Mouse (Mus musculus) forebrain, embryonic 13.5 days (tissue): ENCODE results near the gene Aim2. TPM values are rescaled to one million over a fixed set of nuclear protein-coding genes. Genes with fewer than 3 reads are reported as not detected.
"Not testable (repeated sequence)": the region's sequence is repeated elsewhere in the genome, so short reads cannot be mapped to it uniquely, and the experiment has no call there.

Experiments used
- ATAC-seq: fragments of 200-750 bp; cut with Nextera tagmentation; 2 replicates; pipeline ENCODE4 v1.8.0; 2017
- H3K27ac ChIP-seq: fragments of 300-500 bp; sonication (generic); 2 replicates; pipeline ENCODE4 v1.5.1; 2015; ENCODE audit warnings: inconsistent platforms, mild to moderate bottlenecking, moderate library complexity
- H3K27me3 ChIP-seq: fragments of 300-500 bp; sonication (generic); 2 replicates; pipeline ENCODE4 v1.6.1; 2015; ENCODE audit warnings: mild to moderate bottlenecking, inconsistent platforms
- H3K36me3 ChIP-seq: fragments of 300-500 bp; sonication (generic); 2 replicates; pipeline ENCODE4 v1.6.1; 2015; ENCODE audit warnings: mild to moderate bottlenecking, inconsistent platforms; ENCODE audit not compliant: poor library complexity, severe bottlenecking
- H3K4me1 ChIP-seq: fragments of 300-500 bp; sonication (generic); 2 replicates; pipeline ENCODE4 v1.6.1; 2015; ENCODE audit warnings: inconsistent platforms
- H3K4me2 ChIP-seq: fragments of 300-500 bp; sonication (generic); 2 replicates; pipeline ENCODE4 v1.6.1; 2015; ENCODE audit warnings: inconsistent platforms, mild to moderate bottlenecking, moderate library complexity
- H3K4me3 ChIP-seq: fragments of 300-500 bp; sonication (generic); 2 replicates; pipeline ENCODE4 v1.5.1; 2015; ENCODE audit warnings: mild to moderate bottlenecking, inconsistent platforms
- H3K9ac ChIP-seq: fragments of 300-500 bp; sonication (generic); 2 replicates; pipeline ENCODE4 v1.6.1; 2015; ENCODE audit warnings: mild to moderate bottlenecking, inconsistent platforms
- H3K9me3 ChIP-seq: fragments of 300-500 bp; sonication (generic); replicated peaks from 2 replicates; pipeline ENCODE4 v1.6.1; 2016; ENCODE audit warnings: inconsistent platforms
- WGBS: fragments of 180-500 bp; shearing (Covaris S2); methylation state at CpG from one replicate; pipeline ENCODE4 v1.1.7; 2015; 5-methylcytosine and 5-hydroxymethylcytosine counted together
- polyA plus RNA-seq: library from polyadenylated mRNA; unstranded; fragments of >200 nt; fragmentation: Nextera tagmentation; extraction: Ambion mirVana; gene quantifications from 2 replicates; pipeline ENCODE4 v1.2.1, GENCODE M21; 2015

Gene Aim2
- polyA plus RNA-seq, 1 experiment from 2014 or later: 7.6 TPM

GRCm38 (mm10) chr1:173443061-173443460 is 92.4 kb downstream of the Aim2 start:
- Histone ChIP-seq H3K27me3 (no peaks in the 10 kb centered on the region), H3K4me3 (no peak overlapping the region), H3K4me2 (no peak overlapping the region), H3K36me3 (no peaks in the 10 kb centered on the region), H3K27ac (no peak overlapping the region), H3K4me1 (no peaks in the 10 kb centered on the region), H3K9me3 (no peaks in the 10 kb centered on the region), H3K9ac (no peak overlapping the region)
- ATAC-seq: no peak
- WGBS: 90% methylated on average over 1 of the region's 1 CpGs

GRCm38 (mm10) chr1:173447067-173447466 is 96.4 kb downstream of the Aim2 start:
- Histone ChIP-seq H3K27me3 (no peaks in the 10 kb centered on the region), H3K4me3 (no peak overlapping the region), H3K9ac (no peak overlapping the region), H3K27ac (no peak overlapping the region), H3K4me2 (no peak overlapping the region), H3K9me3 (no peaks in the 10 kb centered on the region), H3K36me3 (no peaks in the 10 kb centered on the region), H3K4me1 (no peaks in the 10 kb centered on the region)
- no peak for ATAC-seq
- WGBS: 84% methylated on average over 4 of the region's 4 CpGs

GRCm38 (mm10) chr1:173450621-173451020 is 99.9 kb downstream of the Aim2 start:
- H3K36me3 ChIP-seq: no peaks in the 10 kb centered on the region
- ATAC-seq: no peak
- H3K4me2 ChIP-seq: no peak overlapping the region
- no peak overlapping the region for H3K9ac ChIP-seq
- H3K27me3 ChIP-seq: no peaks in the 10 kb centered on the region
- no peaks in the 10 kb centered on the region for H3K4me1 ChIP-seq
- no peak overlapping the region for H3K4me3 ChIP-seq
- no peaks in the 10 kb centered on the region for H3K9me3 ChIP-seq
- H3K27ac ChIP-seq: no peak overlapping the region
- 92% methylated on average over 4 of the region's 4 CpGs for WGBS

GRCm38 (mm10) chr1:173451665-173452064 is 101.0 kb downstream of the Aim2 start:
- H3K36me3 ChIP-seq: no peaks in the 10 kb centered on the region
- no peak overlapping the region for H3K4me2 ChIP-seq
- H3K9me3 ChIP-seq: no peaks in the 10 kb centered on the region
- H3K4me3 ChIP-seq: no peak overlapping the region
- H3K27ac ChIP-seq: no peak overlapping the region
- H3K4me1 ChIP-seq: no peaks in the 10 kb centered on the region
- ATAC-seq: no peak
- WGBS: 97% methylated on average over 5 of the region's 5 CpGs
- H3K27me3 ChIP-seq: no peaks in the 10 kb centered on the region
- no peak overlapping the region for H3K9ac ChIP-seq

- 50% methylated on average over 7 of the region's 7 CpGs for WGBS
- Histone ChIP-seq H3K4me3 (no peak overlapping the region), H3K9ac (no peak overlapping the region), H3K27me3 (no peaks in the 10 kb centered on the region), H3K36me3 (no peaks in the 10 kb centered on the region), H3K4me2 (no peak overlapping the region), H3K4me1 (no peaks in the 10 kb centered on the region), H3K9me3 (no peaks in the 10 kb centered on the region), H3K27ac (no peak overlapping the region)
- peak; percentile 91 for ATAC-seq
Measured at GRCm38 (mm10) chr1:173456139-173456754, 105.6 kb downstream of the Aim2 start.

- H3K27ac ChIP-seq: no peak overlapping the region
- peak; percentile 25; the same call in 1 of the 2 replicates for ATAC-seq
- no peaks in the 10 kb centered on the region for H3K36me3 ChIP-seq
- WGBS: 93% methylated on average over 5 of the region's 5 CpGs
- H3K4me2 ChIP-seq: no peak overlapping the region
- no peaks in the 10 kb centered on the region for H3K9me3 ChIP-seq
- H3K4me3 ChIP-seq: no peak overlapping the region
- H3K4me1 ChIP-seq: no peaks in the 10 kb centered on the region
- H3K9ac ChIP-seq: no peak overlapping the region
- H3K27me3 ChIP-seq: no peaks in the 10 kb centered on the region
Measured at GRCm38 (mm10) chr1:173456761-173457160, 106.1 kb downstream of the Aim2 start.

GRCm38 (mm10) chr1:173480399-173481181 is 129.9 kb downstream of the Aim2 start:
- H3K36me3 ChIP-seq, H3K9me3 ChIP-seq, H3K9ac ChIP-seq, ATAC-seq, H3K27me3 ChIP-seq, H3K4me1 ChIP-seq, H3K4me2 ChIP-seq, H3K4me3 ChIP-seq, H3K27ac ChIP-seq: not testable (repeated sequence)
- WGBS: 94% methylated on average over 5 of the region's 5 CpGs

GRCm38 (mm10) chr1:173481182-173481574 is 130.5 kb downstream of the Aim2 start:
- H3K4me3 ChIP-seq, ATAC-seq, H3K27me3 ChIP-seq, H3K9me3 ChIP-seq, H3K4me1 ChIP-seq, H3K9ac ChIP-seq, H3K4me2 ChIP-seq, H3K36me3 ChIP-seq, H3K27ac ChIP-seq: not testable (repeated sequence)
- 84% methylated on average over 3 of the region's 3 CpGs for WGBS

- not testable (repeated sequence) for H3K9ac ChIP-seq, H3K9me3 ChIP-seq, H3K27me3 ChIP-seq, ATAC-seq, H3K4me3 ChIP-seq, H3K4me1 ChIP-seq, H3K27ac ChIP-seq, H3K36me3 ChIP-seq, H3K4me2 ChIP-seq
- WGBS: 85% methylated on average over 3 of the region's 3 CpGs
Measured at GRCm38 (mm10) chr1:173490812-173491480, 140.3 kb downstream of the Aim2 start, which contains the start of gene Ifi206. Ifi206 (minus strand) TSS chr1:173491041.

GRCm38 (mm10) chr1:173491483-173491882 is 140.8 kb downstream of the Aim2 start:
- not testable (repeated sequence) for H3K27ac ChIP-seq, H3K9me3 ChIP-seq, H3K27me3 ChIP-seq, H3K9ac ChIP-seq, H3K4me3 ChIP-seq, H3K4me2 ChIP-seq, H3K36me3 ChIP-seq, ATAC-seq, H3K4me1 ChIP-seq

- not testable (repeated sequence) for H3K9ac ChIP-seq, H3K4me3 ChIP-seq, ATAC-seq, H3K9me3 ChIP-seq, H3K4me1 ChIP-seq, H3K4me2 ChIP-seq, H3K27ac ChIP-seq, H3K36me3 ChIP-seq, H3K27me3 ChIP-seq
- 99% methylated on average over 2 of the region's 2 CpGs for WGBS
Measured at GRCm38 (mm10) chr1:173510595-173510994, 159.9 kb downstream of the Aim2 start.
